Mouse (Mus musculus) thymus, adult 18-20 months (tissue): ENCODE data around the gene Fgfr2.
"Not testable (repeated sequence)": the region's sequence is repeated elsewhere in the genome, so short reads cannot be mapped to it uniquely, and the experiment has no call there.

ENCODE experiments used
- DNase-seq, 2 experiments: peaks; one replicate each; pipeline ENCODE4 v3.0.0; 2022; ENCODE audit warnings: mixed read lengths in 2 of 2

Fgfr2 gene

GRCm38 (mm10) chr7:132556575-132556974, 566.6 kb downstream of the Fgfr2 start:
- DNase-seq = no peak

- no peak for DNase-seq
Observed at GRCm38 (mm10) chr7:132555911-132556310, 567.2 kb downstream of the Fgfr2 start.

GRCm38 (mm10) chr7:132554091-132554490, 569.1 kb downstream of the Fgfr2 start:
- no peak for DNase-seq

GRCm38 (mm10) chr7:132551351-132552126, 571.6 kb downstream of the Fgfr2 start:
- DNase-seq = peak; percentile 91

- no peak for DNase-seq
Observed at GRCm38 (mm10) chr7:132547126-132547525, 576.0 kb downstream of the Fgfr2 start.

- no peak for DNase-seq
Observed at GRCm38 (mm10) chr7:132542427-132542826, 580.7 kb downstream of the Fgfr2 start.

- no peak for DNase-seq
Observed at GRCm38 (mm10) chr7:132541566-132541965, 581.6 kb downstream of the Fgfr2 start.

- DNase-seq = no peak
Observed at GRCm38 (mm10) chr7:132540597-132540996, 582.6 kb downstream of the Fgfr2 start.

GRCm38 (mm10) chr7:132529206-132529605, 593.9 kb downstream of the Fgfr2 start:
- DNase-seq = no peak

- no peak for DNase-seq
Observed at GRCm38 (mm10) chr7:132513419-132513982, 609.6 kb downstream of the Fgfr2 start.

- DNase-seq = no peak
Observed at GRCm38 (mm10) chr7:132509110-132509509, 614.0 kb downstream of the Fgfr2 start.

- DNase-seq = no peak
Observed at GRCm38 (mm10) chr7:132507361-132507760, 615.8 kb downstream of the Fgfr2 start.

- no peak for DNase-seq
Observed at GRCm38 (mm10) chr7:132506226-132506625, 616.9 kb downstream of the Fgfr2 start.

- not testable (repeated sequence) for DNase-seq
Observed at GRCm38 (mm10) chr7:132502445-132502844, 620.7 kb downstream of the Fgfr2 start.

GRCm38 (mm10) chr7:132497142-132497541, 626.0 kb downstream of the Fgfr2 start:
- DNase-seq = no peak

GRCm38 (mm10) chr7:132494263-132494662, 628.9 kb downstream of the Fgfr2 start:
- DNase-seq = no peak

GRCm38 (mm10) chr7:132493632-132494031, 629.5 kb downstream of the Fgfr2 start:
- DNase-seq = no peak

- DNase-seq = no peak
Observed at GRCm38 (mm10) chr7:132491902-132492301, 631.2 kb downstream of the Fgfr2 start.

GRCm38 (mm10) chr7:132487361-132487760, 635.8 kb downstream of the Fgfr2 start:
- no peak for DNase-seq

GRCm38 (mm10) chr7:132486403-132487178, 636.6 kb downstream of the Fgfr2 start:
- no peak for DNase-seq

GRCm38 (mm10) chr7:132484424-132484823, 638.7 kb downstream of the Fgfr2 start:
- DNase-seq = no peak

- DNase-seq = no peak
Observed at GRCm38 (mm10) chr7:132480696-132481306, 642.3 kb downstream of the Fgfr2 start.

GRCm38 (mm10) chr7:132478295-132478809, 644.8 kb downstream of the Fgfr2 start:
- DNase-seq = no peak
